In the genomic region with DNA sequence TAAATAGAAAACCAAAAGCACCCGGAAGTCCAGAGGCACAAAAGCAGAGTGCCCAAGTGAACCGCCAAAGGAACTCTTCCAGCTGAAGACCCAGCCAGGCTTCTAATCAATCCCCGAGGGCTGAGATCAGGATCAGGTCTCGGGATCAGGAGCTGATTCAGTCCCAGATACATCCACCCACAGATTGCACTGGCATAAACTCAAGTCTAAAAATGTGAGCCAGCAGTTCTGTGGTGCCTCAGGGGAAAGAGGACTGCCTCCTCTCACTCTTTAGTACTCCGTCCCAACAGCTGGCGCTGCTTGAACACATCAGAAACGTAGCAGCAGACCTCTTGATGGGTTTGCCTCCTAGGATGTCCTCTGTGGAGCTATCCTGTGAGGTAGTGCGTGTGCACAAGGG, we compare ENCODE assay signal across 19 mouse cellular contexts. TPM values are rescaled to one million over a fixed set of nuclear protein-coding genes. Genes with fewer than 3 reads are reported as not detected.
DNase-seq lines count a peak whose midpoint lies in the region; ATAC-seq and TF ChIP-seq lines count a peak whose summit lies in the region.
"Had no signal": no experiment of that assay in that cellular context is flagged by ENCODE, and none has a peak within 500 bp of the region (broad histone marks: within the 10 kb centered on the region; RNA-seq: fewer than 3 reads in every experiment).

No protein-coding gene starts in this region.

- H3K36me3 ChIP-seq in heart, adult 2 months (ENCODE audit: control insufficient read depth, insufficient read depth, low read length): no peaks in the 10 kb centered on the region
- no peaks in the 10 kb centered on the region for H3K36me3 ChIP-seq in embryonic facial prominence, embryonic 15.5 days
- H3K36me3 ChIP-seq in midbrain, embryonic 13.5 days: no peaks in the 10 kb centered on the region
- H3K36me3 ChIP-seq: liver, embryonic 15.5 days had no signal

- WGBS in heart, adult 2 months: 80% methylated on average over 8 of the region's 8 CpGs
- 43% methylated on average over 8 of the region's 8 CpGs for WGBS in embryonic facial prominence, embryonic 15.5 days
- WGBS in midbrain, embryonic 13.5 days: 82% methylated on average over 8 of the region's 8 CpGs

- ATAC-seq in embryonic facial prominence, embryonic 15.5 days (ENCODE audit: insufficient number of reproducible peaks, low FRiP score, low TSS enrichment, low read depth): no peak
- no peak for ATAC-seq in midbrain, embryonic 13.5 days

- H3K9me3 ChIP-seq in embryonic facial prominence, embryonic 15.5 days (replicated peaks): no peaks in the 10 kb centered on the region
- H3K9me3 ChIP-seq in midbrain, embryonic 13.5 days: no peaks in the 10 kb centered on the region
- H3K9me3 ChIP-seq: liver, embryonic 15.5 days had no signal

- H3K4me1 ChIP-seq in heart, adult 2 months (ENCODE audit: control insufficient read depth, insufficient read depth, low read length): peaks cover 2% of the 10 kb centered on the region; the same call in 1 of the 2 replicates
- peaks cover 28% of the 10 kb centered on the region for H3K4me1 ChIP-seq in embryonic facial prominence, embryonic 15.5 days
- peaks cover 13% of the 10 kb centered on the region; the same call in 1 of the 2 replicates for H3K4me1 ChIP-seq in midbrain, embryonic 13.5 days (replicated peaks)

- no peak overlapping the region for H3K9ac ChIP-seq in heart, adult 2 months (ENCODE audit: low read depth, low read length)
- H3K9ac ChIP-seq in embryonic facial prominence, embryonic 15.5 days: no peak overlapping the region
- no peak overlapping the region for H3K9ac ChIP-seq in midbrain, embryonic 13.5 days (replicated peaks)

- no peak for TF ChIP-seq POLR2A in heart, adult 2 months (IDR thresholded peaks at IDR 0.05; ENCODE audit: insufficient read depth, low read depth, low read length)

- H3K27ac ChIP-seq in heart, adult 2 months: no peak overlapping the region
- no peak overlapping the region for H3K27ac ChIP-seq in embryonic facial prominence, embryonic 15.5 days (replicated peaks)
- no peak overlapping the region for H3K27ac ChIP-seq in midbrain, embryonic 13.5 days
- H3K27ac ChIP-seq: kidney, postnatal 0 days; liver, embryonic 15.5 days had no signal

- H3K79me2 ChIP-seq in heart, adult 2 months (replicated peaks; ENCODE audit: control insufficient read depth, insufficient read depth, low read length): no peaks in the 10 kb centered on the region

- no peak for TF ChIP-seq CTCF in heart, adult 2 months (IDR thresholded peaks at IDR 0.05)

- H3K4me3 ChIP-seq in heart, adult 2 months: no peak overlapping the region
- peak overlapping the region; percentile 56; the same call in 1 of the 2 replicates for H3K4me3 ChIP-seq in embryonic facial prominence, embryonic 15.5 days (replicated peaks)
- no peak overlapping the region for H3K4me3 ChIP-seq in midbrain, embryonic 13.5 days (replicated peaks)

- peak; percentile 91 for DNase-seq in heart, adult 11 months
- DNase-seq in heart, adult 2 months: no peak
- peak; percentile 27 for DNase-seq in MN1 (ENCODE audit: low spot score)
- no peak for DNase-seq in lung, postnatal 36 days
- no peak for DNase-seq in thymus, adult 18-20 months
- no peak for DNase-seq in spleen, postnatal 10 days (ENCODE audit: low spot score in 2 of 2)
- DNase-seq: adrenal gland, adult 8-10 months; cerebellum, adult 8-10 months; heart, postnatal 10 days; lung, postnatal 10 days; right cerebral cortex, postnatal 4 days had no signal

- intact Hi-C loops in heart, adult 2 months (cut with DNase I): no loop called here

- no peak for TF ChIP-seq EP300 in heart, adult 2 months (IDR thresholded peaks at IDR 0.05; ENCODE audit: insufficient read depth, low read depth, low read length)

- H3K4me2 ChIP-seq in embryonic facial prominence, embryonic 15.5 days (replicated peaks): peak overlapping the region; percentile 85; the same call in 1 of the 2 replicates
- peak overlapping the region; percentile 76 for H3K4me2 ChIP-seq in midbrain, embryonic 13.5 days (replicated peaks)

- H3K27me3 ChIP-seq in heart, adult 2 months (ENCODE audit: control insufficient read depth, insufficient read depth, low read length): no peaks in the 10 kb centered on the region
- 0 out of 2 replicates have a peak, but pooled peaks cover 7% of the 10 kb centered on the region for H3K27me3 ChIP-seq in embryonic facial prominence, embryonic 15.5 days
- H3K27me3 ChIP-seq in midbrain, embryonic 13.5 days: peaks cover 49% of the 10 kb centered on the region

RNA-seq across cellular contexts. Expression of gene B830017H08Rik, which starts 16.4 kb away (rescaled TPM):
- not detected for total RNA-seq in heart, adult 2 months (2021)
- not detected in 2 replicates for polyA plus RNA-seq in heart, adult 2 months (2012; rRNA removed)
- polyA plus RNA-seq in embryonic facial prominence, embryonic 15.5 days (2015; fragmentation: Nextera tagmentation; extraction: Ambion mirVana): 0.30 and 0.52 TPM in 2 replicates
- polyA plus RNA-seq in midbrain, embryonic 13.5 days (2015; fragmentation: Nextera tagmentation; extraction: Ambion mirVana): 0.54 and 0.70 TPM in 2 replicates
- total RNA-seq: adrenal gland, adult 8-10 months; heart, adult 8-10 months; megakaryocyte-erythroid progenitor cell, adult 5-6 weeks had no signal
- polyA plus RNA-seq: C2C12; intestine, embryonic 16.5 days; liver, embryonic 15.5 days had no signal

RNA-seq across cellular contexts. Expression of gene Scarf2, which starts 19.4 kb away (rescaled TPM):
- 1 to 10 TPM; 4.1 to 5.2 TPM for total RNA-seq in heart, adult 2 months (2021)
- polyA plus RNA-seq in heart, adult 2 months (2012; rRNA removed): 10.8 and 13.4 TPM in 2 replicates
- 40.7 and 43.4 TPM in 2 replicates for polyA plus RNA-seq in embryonic facial prominence, embryonic 15.5 days (2015; fragmentation: Nextera tagmentation; extraction: Ambion mirVana)
- polyA plus RNA-seq in midbrain, embryonic 13.5 days (2015; fragmentation: Nextera tagmentation; extraction: Ambion mirVana): 0.85 and 1.6 TPM in 2 replicates
- total RNA-seq: megakaryocyte-erythroid progenitor cell, adult 5-6 weeks had no signal

RNA-seq across cellular contexts. Expression of gene Car15, which starts 21.6 kb away (rescaled TPM):
- 1 to 10 TPM; 1.6 to 2.9 TPM for total RNA-seq in heart, adult 2 months (2021)
- polyA plus RNA-seq in heart, adult 2 months (2012; rRNA removed): 4.6 and 5.2 TPM in 2 replicates
- polyA plus RNA-seq in embryonic facial prominence, embryonic 15.5 days (2015; fragmentation: Nextera tagmentation; extraction: Ambion mirVana): 2.8 and 3.9 TPM in 2 replicates
- polyA plus RNA-seq in midbrain, embryonic 13.5 days (2015; fragmentation: Nextera tagmentation; extraction: Ambion mirVana): 5.3 and 5.5 TPM in 2 replicates

RNA-seq across cellular contexts. Expression of gene Klhl22, which starts 57.1 kb away (rescaled TPM):
- total RNA-seq in heart, adult 2 months (2021): 10 to 100 TPM; 17.3 to 18.6 TPM
- polyA plus RNA-seq in heart, adult 2 months (2012; rRNA removed): 23.6 and 30.2 TPM in 2 replicates
- polyA plus RNA-seq in embryonic facial prominence, embryonic 15.5 days (2015; fragmentation: Nextera tagmentation; extraction: Ambion mirVana): 91.5 and 93.4 TPM in 2 replicates
- 64.9 and 68.9 TPM in 2 replicates for polyA plus RNA-seq in midbrain, embryonic 13.5 days (2015; fragmentation: Nextera tagmentation; extraction: Ambion mirVana)

Comparison
In these comparisons a context has a peak if more than half of its experiments do, and no peak if none do; other contexts are left out.
1. DNase-seq: peak in heart, adult 11 months (single experiment) and MN1 (single experiment); none in heart, adult 2 months (0 of 2), lung, postnatal 36 days (single experiment), thymus, adult 18-20 months (0 of 2) and spleen, postnatal 10 days (0 of 2).